In the genomic region with DNA sequence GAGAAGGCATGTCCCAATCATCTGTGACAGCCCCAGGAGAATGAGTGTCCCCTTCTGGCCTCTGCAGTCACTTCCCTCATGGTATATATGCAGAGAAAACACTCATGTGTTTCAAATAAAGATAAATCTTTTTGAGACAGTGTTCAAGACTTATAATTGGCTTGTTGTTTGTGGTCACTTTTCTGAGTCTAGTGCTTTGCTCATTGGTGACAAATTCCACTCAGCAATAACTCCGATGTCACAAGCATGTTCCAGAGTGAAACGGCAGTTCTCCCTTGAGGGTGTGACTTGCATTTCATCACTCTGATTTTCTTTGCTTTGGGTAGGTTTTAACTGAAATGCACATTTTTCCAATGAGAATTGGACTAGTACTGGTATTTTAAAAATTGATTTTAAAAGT, we compare ENCODE assay signal across 28 mouse cellular contexts. TPM values are rescaled to one million over a fixed set of nuclear protein-coding genes. Genes with fewer than 3 reads are reported as not detected.
DNase-seq lines count a peak whose midpoint lies in the region; ATAC-seq and TF ChIP-seq lines count a peak whose summit lies in the region.
"Had no signal": no experiment of that assay in that cellular context is flagged by ENCODE, and none has a peak within 500 bp of the region (broad histone marks: within the 10 kb centered on the region; RNA-seq: fewer than 3 reads in every experiment).

No protein-coding gene starts in this region.

- H3K4me3 ChIP-seq in CH12.LX (replicated peaks in 1 of 3; ENCODE audit: low read depth in 2 of 3, low read length in 2 of 3, poor library complexity in 1 of 3), result no peak overlapping the region
- no peak overlapping the region for H3K4me3 ChIP-seq in brown adipose tissue, adult 24 weeks (ENCODE audit: insufficient read depth, low read depth, low read length)
- H3K4me3 ChIP-seq in forebrain, embryonic 11.5 days (ENCODE audit: low read depth, low read length), result no peak overlapping the region
- no peak overlapping the region for H3K4me3 ChIP-seq in hindbrain, embryonic 13.5 days
- H3K4me3 ChIP-seq: erythroblast, embryonic 14.5 days; forebrain, embryonic 12.5 days; heart, embryonic 10.5 days; heart, embryonic 15.5 days; hindbrain, embryonic 12.5 days; megakaryocyte, embryonic 14.5 days; midbrain, embryonic 12.5 days had no signal

- no peaks in the 10 kb centered on the region for H3K79me2 ChIP-seq in CH12.LX (replicated peaks; ENCODE audit: control insufficient read depth, extremely low read depth, insufficient read depth, poor library complexity, severe bottlenecking)

- 91% methylated on average over 2 of the region's 2 CpGs for WGBS in forebrain, embryonic 11.5 days
- 86% methylated on average over 2 of the region's 2 CpGs for WGBS in hindbrain, embryonic 13.5 days

- H3K4me1 ChIP-seq in CH12.LX (ENCODE audit: control insufficient read depth in 1 of 2, insufficient read depth in 2 of 2), result peaks cover 38 to 90% of the 10 kb centered on the region in 2 experiments
- H3K4me1 ChIP-seq in brown adipose tissue, adult 24 weeks (ENCODE audit: control insufficient read depth, insufficient read depth, insufficient read length, low read length), result 0 out of 2 replicates have a peak, but pooled peaks cover 2% of the 10 kb centered on the region
- no peaks in the 10 kb centered on the region for H3K4me1 ChIP-seq in forebrain, embryonic 11.5 days (replicated peaks; ENCODE audit: control insufficient read depth, insufficient read depth, low read length)
- no peaks in the 10 kb centered on the region for H3K4me1 ChIP-seq in hindbrain, embryonic 13.5 days (replicated peaks)
- H3K4me1 ChIP-seq: forebrain, embryonic 12.5 days; heart, embryonic 10.5 days; heart, embryonic 15.5 days; hindbrain, embryonic 12.5 days; midbrain, embryonic 12.5 days had no signal

- DNase-seq in 416B (ENCODE audit: low read depth) (peak; percentile 73), CH12.LX (ENCODE audit: extremely low read depth) (no peak)
- DNase-seq in forebrain, embryonic 11.5 days (ENCODE audit: low spot score), result no peak
- DNase-seq in thymus, postnatal 4 days, result no peak
- DNase-seq: adrenal gland, postnatal 36 days; cerebellum, adult 11 months; cerebellum, adult 9-11 months; forebrain, postnatal 0 days; gastrocnemius, postnatal 10 days; heart, postnatal 36 days; kidney, adult 9 months; kidney, postnatal 14 days; layer of hippocampus, adult 9-11 months; lung, adult 18-20 months; lung, postnatal 14 days; spleen, adult 18-20 months; thymus, postnatal 14 days had no signal

- dilution Hi-C loops in CH12.LX (cut with MboI; ENCODE audit: extremely low pct_ligation_motif_present, extremely low pct_unique_long_range_greater_than_20kb, low sequenced_read_pairs), result no loop called here

- peak; percentile 49 for ATAC-seq in megakaryocyte progenitor cell, adult 5-6 weeks (replicated peaks; ENCODE audit: poor library complexity)
- ATAC-seq in forebrain, embryonic 11.5 days (replicated peaks; ENCODE audit: low FRiP score), result no peak
- ATAC-seq in hindbrain, embryonic 13.5 days (ENCODE audit: low FRiP score), result no peak
- ATAC-seq: forebrain, postnatal 0 days; intestine, postnatal 0 days had no signal

- H3K27ac ChIP-seq in CH12.LX (ENCODE audit: insufficient read depth, low read depth), result peak overlapping the region; percentile 58
- peak overlapping the region; percentile 41; the same call in 1 of the 2 replicates for H3K27ac ChIP-seq in brown adipose tissue, adult 24 weeks (replicated peaks; ENCODE audit: low read depth, low read length)
- no peak overlapping the region for H3K27ac ChIP-seq in forebrain, embryonic 11.5 days (ENCODE audit: low read depth, low read length)
- H3K27ac ChIP-seq in hindbrain, embryonic 13.5 days, result no peak overlapping the region
- H3K27ac ChIP-seq: forebrain, embryonic 12.5 days; heart, embryonic 10.5 days; heart, embryonic 15.5 days; hindbrain, embryonic 12.5 days; midbrain, embryonic 12.5 days had no signal

- no peak for TF ChIP-seq POLR2A in CH12.LX (IDR thresholded peaks at IDR 0.05; ENCODE audit: low read depth, low read length)

- peak overlapping the region; percentile 4 for H3K9ac ChIP-seq in CH12.LX (ENCODE audit: insufficient read depth, low read depth)
- H3K9ac ChIP-seq in forebrain, embryonic 11.5 days (ENCODE audit: low read length), result no peak overlapping the region
- H3K9ac ChIP-seq in hindbrain, embryonic 13.5 days, result no peak overlapping the region
- H3K9ac ChIP-seq: forebrain, embryonic 12.5 days; forebrain, postnatal 0 days; heart, embryonic 15.5 days; hindbrain, embryonic 12.5 days; midbrain, embryonic 12.5 days had no signal

- TF ChIP-seq EP300 in CH12.LX (IDR thresholded peaks at IDR 0.05; ENCODE audit: low read length), result no peak

- in situ Hi-C loops in CH12.LX (cut with MboI; ENCODE audit: low pct_ligation_motif_present, low pct_unique_long_range_greater_than_20kb, low sequenced_read_pairs), result loop anchor here (5.0 to 25.0 kb wide), 3 partner anchors 82 to 248 kb away; no protein-coding TSS in a partner anchor

- H3K4me2 ChIP-seq in CH12.LX (ENCODE audit: insufficient read depth, low read depth, poor library complexity, severe bottlenecking), result peak overlapping the region; percentile 31; the same call in 1 of the 2 replicates
- H3K4me2 ChIP-seq in forebrain, embryonic 11.5 days (ENCODE audit: low read depth, low read length, severe bottlenecking), result no peak overlapping the region
- H3K4me2 ChIP-seq in hindbrain, embryonic 13.5 days, result no peak overlapping the region
- H3K4me2 ChIP-seq: forebrain, embryonic 12.5 days; heart, embryonic 15.5 days; hindbrain, embryonic 12.5 days; midbrain, embryonic 12.5 days had no signal

- no peaks in the 10 kb centered on the region for H3K27me3 ChIP-seq in CH12.LX (replicated peaks)
- H3K27me3 ChIP-seq in forebrain, embryonic 11.5 days (ENCODE audit: control insufficient read depth, insufficient read depth, low read length), result no peaks in the 10 kb centered on the region
- no peaks in the 10 kb centered on the region for H3K27me3 ChIP-seq in hindbrain, embryonic 13.5 days
- H3K27me3 ChIP-seq: forebrain, embryonic 12.5 days; heart, embryonic 15.5 days; hindbrain, embryonic 12.5 days; midbrain, embryonic 12.5 days had no signal

- no peaks in the 10 kb centered on the region for H3K9me3 ChIP-seq in CH12.LX (replicated peaks; ENCODE audit: low read length)
- no peaks in the 10 kb centered on the region for H3K9me3 ChIP-seq in forebrain, embryonic 11.5 days (ENCODE audit: control insufficient read depth, low read length)
- H3K9me3 ChIP-seq in hindbrain, embryonic 13.5 days, result no peaks in the 10 kb centered on the region
- H3K9me3 ChIP-seq: forebrain, embryonic 12.5 days; heart, embryonic 10.5 days; heart, embryonic 15.5 days; hindbrain, embryonic 12.5 days; megakaryocyte, embryonic 14.5 days; midbrain, embryonic 12.5 days had no signal

- H3K36me3 ChIP-seq in CH12.LX (replicated peaks in 1 of 2; ENCODE audit: control insufficient read depth in 1 of 2, insufficient read depth in 1 of 2, low read length in 1 of 2), result no peaks in the 10 kb centered on the region
- no peaks in the 10 kb centered on the region for H3K36me3 ChIP-seq in forebrain, embryonic 11.5 days (ENCODE audit: control insufficient read depth, insufficient read depth, low read length)
- H3K36me3 ChIP-seq in hindbrain, embryonic 13.5 days, result no peaks in the 10 kb centered on the region
- H3K36me3 ChIP-seq: forebrain, embryonic 12.5 days; heart, embryonic 10.5 days; heart, embryonic 15.5 days; hindbrain, embryonic 12.5 days; midbrain, embryonic 12.5 days had no signal

- no peak for TF ChIP-seq CTCF in CH12.LX (conservative IDR thresholded peaks at IDR 0.05 in 1 of 2, IDR thresholded peaks at IDR 0.05 in 1 of 2; ENCODE audit: low read depth in 2 of 2, low read length in 2 of 2)

- TF ChIP-seq RAD21 in CH12.LX (IDR thresholded peaks at IDR 0.05; ENCODE audit: low read depth, low read length), result no peak

TF ChIP-seq in CH12.LX, 34 proteins besides CTCF, POLR2A, EP300 and RAD21:
- TF ChIP-seq CHD1 (IDR thresholded peaks at IDR 0.05; ENCODE audit: low read depth, low read length) (no peak), HCFC1 (IDR thresholded peaks at IDR 0.05; ENCODE audit: low read depth, low read length) (no peak), RCOR1 (conservative IDR thresholded peaks at IDR 0.05; ENCODE audit: low read depth, low read length) (no peak), TBP (conservative IDR thresholded peaks at IDR 0.05; ENCODE audit: low read depth, low read length) (0 out of 2 replicates have a peak, but pooled peaks have one; percentile 17), ZC3H11A (IDR thresholded peaks at IDR 0.05; ENCODE audit: low read depth, low read length) (no peak), UBTF (IDR thresholded peaks at IDR 0.05; ENCODE audit: low read depth, low read length) (no peak), MAFK (IDR thresholded peaks at IDR 0.05; ENCODE audit: insufficient replicate concordance, low read length) (no peak)

RNA-seq across cellular contexts. Expression of a gene that starts 40.1 kb away (rescaled TPM):
- 59.1 and 78.5 TPM in 2 replicates for total RNA-seq in CH12.LX (2012; rRNA removed)
- 49.7 and 51.3 TPM in 2 replicates for total RNA-seq in CH12.LX (2014; rRNA removed)
- polyA plus RNA-seq in CH12.LX (2012; ENCODE audit: insufficient read length, low read depth), result 38.5 and 39.6 TPM in 2 replicates
- 8.6 and 8.7 TPM in 2 replicates for polyA plus RNA-seq in brown adipose tissue, adult 24 weeks (2012; ENCODE audit: insufficient read depth, insufficient read length, missing spikeins)
- total RNA-seq in megakaryocyte progenitor cell, adult 5-6 weeks (2015), result 52.2 and 65.9 TPM in 2 replicates
- total RNA-seq in megakaryocyte progenitor cell, adult 5-6 weeks (2017), result 42.4 and 55.8 TPM in 2 replicates
- polyA plus RNA-seq in forebrain, embryonic 11.5 days (2014; fragmentation: Nextera tagmentation; extraction: Ambion mirVana), result 16.7 and 19.3 TPM in 2 replicates
- polyA plus RNA-seq in hindbrain, embryonic 13.5 days (2015; fragmentation: Nextera tagmentation; extraction: Ambion mirVana), result 21.7 and 24.6 TPM in 2 replicates

Comparison
In these comparisons a context has a peak if more than half of its experiments do, and no peak if none do; other contexts are left out.
1. H3K27ac ChIP-seq: peak in CH12.LX (single experiment) and brown adipose tissue, adult 24 weeks (single experiment); none in forebrain, embryonic 11.5 days (single experiment) and hindbrain, embryonic 13.5 days (single experiment).